8 mouse cellular contexts compared by ENCODE assay signal in the genomic region with DNA sequence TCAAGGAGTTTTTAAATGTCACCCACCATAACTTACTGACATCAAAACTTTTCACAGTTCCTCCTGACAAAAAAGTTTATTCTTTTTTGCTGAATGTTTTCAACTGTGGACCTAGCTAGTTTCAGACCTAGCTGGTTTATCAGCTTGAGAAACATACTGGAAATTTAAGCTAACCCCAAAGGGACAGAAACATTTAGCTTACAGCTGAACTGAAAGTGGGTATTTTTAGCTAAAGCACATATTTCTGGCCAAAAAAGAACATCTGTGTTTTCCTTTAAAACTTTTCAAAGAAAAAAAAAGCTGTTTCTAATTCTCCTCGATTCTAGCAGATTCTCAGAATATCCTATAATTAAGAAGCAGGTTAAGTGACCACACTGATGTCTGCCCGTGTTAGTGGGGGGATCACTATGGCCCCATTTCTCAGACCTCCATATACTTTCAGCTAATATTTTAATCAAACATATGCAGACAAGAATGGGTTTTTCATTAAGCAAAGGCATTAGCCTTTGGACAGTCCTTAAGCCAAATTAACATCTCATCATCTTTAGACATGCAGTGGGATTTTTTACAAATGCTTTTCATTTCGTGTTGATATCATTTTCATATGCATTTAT. TPM values are rescaled to one million over a fixed set of nuclear protein-coding genes. Genes with fewer than 3 reads are reported as not detected.
DNase-seq lines count a peak whose midpoint lies in the region; ATAC-seq and TF ChIP-seq lines count a peak whose summit lies in the region.

No protein-coding gene starts in this region.

- H3K36me3 ChIP-seq in embryonic facial prominence, embryonic 15.5 days, result peaks cover 2% of the 10 kb centered on the region; the same call in 1 of the 2 replicates
- H3K36me3 ChIP-seq in intestine, embryonic 16.5 days (ENCODE audit: control insufficient read depth, insufficient read depth, low read length), result no peaks in the 10 kb centered on the region
- peaks cover 2% of the 10 kb centered on the region; the same call in 1 of the 2 replicates for H3K36me3 ChIP-seq in neural tube, embryonic 12.5 days

- no peak for TF ChIP-seq CTCF in left cerebral cortex, adult 2 months (IDR thresholded peaks at IDR 0.05)

- no peaks in the 10 kb centered on the region for H3K9me3 ChIP-seq in embryonic facial prominence, embryonic 15.5 days (replicated peaks)
- H3K9me3 ChIP-seq in intestine, embryonic 16.5 days (ENCODE audit: control insufficient read depth, low read length), result no peaks in the 10 kb centered on the region
- H3K9me3 ChIP-seq in neural tube, embryonic 12.5 days, result no peaks in the 10 kb centered on the region

- no peaks in the 10 kb centered on the region for H3K27me3 ChIP-seq in embryonic facial prominence, embryonic 15.5 days
- no peaks in the 10 kb centered on the region for H3K27me3 ChIP-seq in intestine, embryonic 16.5 days (replicated peaks; ENCODE audit: control insufficient read depth, insufficient read depth, low read length)
- H3K27me3 ChIP-seq in neural tube, embryonic 12.5 days (replicated peaks), result no peaks in the 10 kb centered on the region

- no peak for DNase-seq in left cerebral cortex, adult 2 months (ENCODE audit: extremely low spot score in 1 of 2, low spot score in 2 of 2)
- no peak for DNase-seq in left cerebral cortex, adult 8-10 months (ENCODE audit: low spot score in 2 of 2)
- no peak for DNase-seq in cerebellum, postnatal 4 days (ENCODE audit: low spot score in 2 of 2)
- DNase-seq in embryo, embryonic 10 days (ENCODE audit: low spot score), result no peak
- DNase-seq in urinary bladder, postnatal 36 days (ENCODE audit: low spot score in 2 of 2), result no peak

- intact Hi-C loops in left cerebral cortex, adult 2 months (cut with DNase I), result loop anchor here (1.0 to 10.0 kb wide), 3 partner anchors 111 to 208 kb away; a partner anchor contains a TSS

- H3K4me3 ChIP-seq in left cerebral cortex, adult 2 months, result peak overlapping the region; percentile 87
- peak overlapping the region; percentile 81 for H3K4me3 ChIP-seq in embryonic facial prominence, embryonic 15.5 days (replicated peaks)
- no peak overlapping the region; the same call in 1 of the 2 replicates for H3K4me3 ChIP-seq in intestine, embryonic 16.5 days (ENCODE audit: low read length)
- no peak overlapping the region for H3K4me3 ChIP-seq in neural tube, embryonic 12.5 days

- H3K9ac ChIP-seq in embryonic facial prominence, embryonic 15.5 days, result peak overlapping the region; percentile 85; the same call in 1 of the 2 replicates
- H3K9ac ChIP-seq in intestine, embryonic 16.5 days (ENCODE audit: low read depth, low read length), result no peak overlapping the region
- H3K9ac ChIP-seq in neural tube, embryonic 12.5 days, result no peak overlapping the region

- H3K4me1 ChIP-seq in embryonic facial prominence, embryonic 15.5 days, result peaks cover 19% of the 10 kb centered on the region
- H3K4me1 ChIP-seq in intestine, embryonic 16.5 days (ENCODE audit: control insufficient read depth, insufficient read depth, low read length), result peaks cover 10% of the 10 kb centered on the region
- peaks cover 18% of the 10 kb centered on the region for H3K4me1 ChIP-seq in neural tube, embryonic 12.5 days

- no peak for ATAC-seq in embryonic facial prominence, embryonic 15.5 days (ENCODE audit: insufficient number of reproducible peaks, low FRiP score, low TSS enrichment, low read depth)
- no peak for ATAC-seq in intestine, embryonic 16.5 days
- no peak for ATAC-seq in neural tube, embryonic 12.5 days (ENCODE audit: low FRiP score, low read depth)

- H3K4me2 ChIP-seq in embryonic facial prominence, embryonic 15.5 days (replicated peaks), result peak overlapping the region; percentile 60
- 0 out of 2 replicates have a peak overlapping the region, but pooled peaks have one; percentile 27 for H3K4me2 ChIP-seq in intestine, embryonic 16.5 days (ENCODE audit: low read depth, low read length)
- peak overlapping the region; percentile 65 for H3K4me2 ChIP-seq in neural tube, embryonic 12.5 days (replicated peaks)

- WGBS in embryonic facial prominence, embryonic 15.5 days, result 11% methylated on average over 3 of the region's 3 CpGs
- WGBS in intestine, embryonic 16.5 days, result 38% methylated on average over 3 of the region's 3 CpGs
- WGBS in neural tube, embryonic 12.5 days, result 53% methylated on average over 3 of the region's 3 CpGs

- peak overlapping the region; percentile 97 for H3K27ac ChIP-seq in left cerebral cortex, adult 2 months
- no peak overlapping the region for H3K27ac ChIP-seq in embryonic facial prominence, embryonic 15.5 days (replicated peaks)
- no peak overlapping the region for H3K27ac ChIP-seq in intestine, embryonic 16.5 days (ENCODE audit: low read length)
- H3K27ac ChIP-seq in neural tube, embryonic 12.5 days, result no peak overlapping the region

RNA-seq across cellular contexts. Expression of a gene that starts 10.9 kb away (rescaled TPM):
- 10 to 100 TPM; 74.2 to 86.0 TPM for total RNA-seq in left cerebral cortex, adult 2 months (2021)
- total RNA-seq in left cerebral cortex, adult 8-10 months (2022), result 10 to 100 TPM; 80.3 to 98.3 (median 82.8) TPM
- 47.3 and 48.3 TPM in 2 replicates for polyA plus RNA-seq in embryonic facial prominence, embryonic 15.5 days (2015; fragmentation: Nextera tagmentation; extraction: Ambion mirVana)
- 17.4 and 20.0 TPM in 2 replicates for polyA plus RNA-seq in intestine, embryonic 16.5 days (2015; fragmentation: Nextera tagmentation; extraction: Ambion mirVana)
- 74.9 and 76.6 TPM in 2 replicates for polyA plus RNA-seq in neural tube, embryonic 12.5 days (2016; fragmentation: Nextera tagmentation; extraction: Ambion mirVana)

Comparison
In these comparisons a context has a peak if more than half of its experiments do, and no peak if none do; other contexts are left out.
1. H3K4me3 ChIP-seq: peak in left cerebral cortex, adult 2 months (single experiment) and embryonic facial prominence, embryonic 15.5 days (single experiment); none in intestine, embryonic 16.5 days (single experiment) and neural tube, embryonic 12.5 days (single experiment).
2. Peak in every context shown above with its lines, with median percentiles within 50 percentile points of each other: H3K4me2 ChIP-seq.